In genomic region chr11:102725574-102725973, GRCm38 (mm10) we compare ENCODE assay signal across 10 mouse cellular contexts. TPM values are rescaled to one million over a fixed set of nuclear protein-coding genes. Genes with fewer than 3 reads are reported as not detected.
DNase-seq lines count a peak whose midpoint lies in the region; ATAC-seq and TF ChIP-seq lines count a peak whose summit lies in the region.
"Had no signal": no experiment of that assay in that cellular context is flagged by ENCODE, and none has a peak within 500 bp of the region (broad histone marks: within the 10 kb centered on the region; RNA-seq: fewer than 3 reads in every experiment).

No protein-coding gene starts in this region.

- no peaks in the 10 kb centered on the region for H3K9me3 ChIP-seq in heart, embryonic 10.5 days
- H3K9me3 ChIP-seq in liver, postnatal 0 days (ENCODE audit: low read length), result no peaks in the 10 kb centered on the region
- no peaks in the 10 kb centered on the region for H3K9me3 ChIP-seq in liver, embryonic 11.5 days (ENCODE audit: control insufficient read depth, low read length)
- H3K9me3 ChIP-seq: heart, embryonic 13.5 days; stomach, embryonic 15.5 days had no signal

- intact Hi-C loops in heart, adult 2 months (cut with DNase I), result no loop called here

- no peak for TF ChIP-seq EP300 in heart, adult 2 months (IDR thresholded peaks at IDR 0.05; ENCODE audit: insufficient read depth, low read depth, low read length)
- no peak for TF ChIP-seq EP300 in liver, postnatal 0 days (IDR thresholded peaks at IDR 0.05; ENCODE audit: low read depth)

- TF ChIP-seq POLR2A in heart, adult 2 months (IDR thresholded peaks at IDR 0.05; ENCODE audit: insufficient read depth, low read depth, low read length), result no peak

- H3K27me3 ChIP-seq in heart, adult 2 months (ENCODE audit: control insufficient read depth, insufficient read depth, low read length), result no peaks in the 10 kb centered on the region
- H3K27me3 ChIP-seq in heart, embryonic 10.5 days (ENCODE audit: insufficient read depth, poor library complexity, severe bottlenecking), result no peaks in the 10 kb centered on the region
- H3K27me3 ChIP-seq in liver, postnatal 0 days (ENCODE audit: insufficient read depth, low read length), result peaks cover 4% of the 10 kb centered on the region; the same call in 1 of the 2 replicates
- no peaks in the 10 kb centered on the region for H3K27me3 ChIP-seq in liver, embryonic 11.5 days (replicated peaks; ENCODE audit: control insufficient read depth, insufficient read depth, low read length)
- H3K27me3 ChIP-seq: stomach, embryonic 15.5 days had no signal

- ATAC-seq in liver, postnatal 0 days, result no peak
- no peak for ATAC-seq in liver, embryonic 11.5 days (replicated peaks; ENCODE audit: low FRiP score)
- no peak for ATAC-seq in activated CD4-positive, CD25-positive, alpha-beta regulatory T cell, adult 4 months

- H3K4me1 ChIP-seq in heart, adult 2 months (ENCODE audit: control insufficient read depth, insufficient read depth, low read length), result no peaks in the 10 kb centered on the region
- H3K4me1 ChIP-seq in heart, embryonic 10.5 days, result no peaks in the 10 kb centered on the region
- no peaks in the 10 kb centered on the region for H3K4me1 ChIP-seq in liver, postnatal 0 days (ENCODE audit: insufficient read depth)
- no peaks in the 10 kb centered on the region for H3K4me1 ChIP-seq in liver, embryonic 11.5 days (replicated peaks; ENCODE audit: control insufficient read depth, insufficient read depth, low read length)
- H3K4me1 ChIP-seq: heart, embryonic 13.5 days; stomach, embryonic 15.5 days had no signal

- H3K27ac ChIP-seq in heart, adult 2 months, result no peak overlapping the region
- no peak overlapping the region for H3K27ac ChIP-seq in heart, embryonic 10.5 days
- no peak overlapping the region for H3K27ac ChIP-seq in liver, postnatal 0 days (ENCODE audit: low read depth)
- no peak overlapping the region for H3K27ac ChIP-seq in liver, embryonic 11.5 days (ENCODE audit: low read depth, low read length)
- H3K27ac ChIP-seq: heart, embryonic 13.5 days; stomach, embryonic 15.5 days had no signal

- no peak overlapping the region for H3K9ac ChIP-seq in heart, adult 2 months (ENCODE audit: low read depth, low read length)
- H3K9ac ChIP-seq in liver, postnatal 0 days (replicated peaks), result no peak overlapping the region
- no peak overlapping the region for H3K9ac ChIP-seq in liver, embryonic 11.5 days (ENCODE audit: low read depth, low read length)
- H3K9ac ChIP-seq: heart, embryonic 13.5 days; stomach, embryonic 15.5 days had no signal

- DNase-seq in heart, adult 2 months, result no peak
- DNase-seq in heart, embryonic 10.5 days (ENCODE audit: low spot score), result no peak
- no peak for DNase-seq in liver, postnatal 0 days
- no peak for DNase-seq in liver, embryonic 11.5 days (ENCODE audit: low spot score)
- DNase-seq in R1 (ENCODE audit: low read depth, low spot score), result peak; percentile 74
- DNase-seq in retina, embryonic 14.5 days (ENCODE audit: low spot score), result peak; percentile 45
- DNase-seq in spleen, postnatal 4 days (ENCODE audit: low spot score in 2 of 2), result no peak

- no peaks in the 10 kb centered on the region for H3K79me2 ChIP-seq in heart, adult 2 months (replicated peaks; ENCODE audit: control insufficient read depth, insufficient read depth, low read length)

- TF ChIP-seq CTCF in heart, adult 2 months (IDR thresholded peaks at IDR 0.05), result peak; percentile 43
- peak; percentile 41 for TF ChIP-seq CTCF in liver, postnatal 0 days (IDR thresholded peaks at IDR 0.05; ENCODE audit: low read depth)

- no peaks in the 10 kb centered on the region for H3K36me3 ChIP-seq in heart, adult 2 months (ENCODE audit: control insufficient read depth, insufficient read depth, low read length)
- H3K36me3 ChIP-seq in heart, embryonic 10.5 days, result no peaks in the 10 kb centered on the region
- no peaks in the 10 kb centered on the region for H3K36me3 ChIP-seq in liver, postnatal 0 days (replicated peaks; ENCODE audit: insufficient read depth, low read length)
- H3K36me3 ChIP-seq in liver, embryonic 11.5 days (ENCODE audit: control insufficient read depth, insufficient read depth, low read length), result no peaks in the 10 kb centered on the region
- H3K36me3 ChIP-seq: heart, embryonic 13.5 days; stomach, embryonic 15.5 days had no signal

- 34% methylated on average over 3 of the region's 3 CpGs for WGBS in heart, adult 2 months
- WGBS in heart, embryonic 10.5 days, result 40% methylated on average over 3 of the region's 3 CpGs
- 26% methylated on average over 3 of the region's 3 CpGs for WGBS in liver, postnatal 0 days (ENCODE audit: insufficient replicate concordance)
- WGBS in liver, embryonic 11.5 days, result 32% methylated on average over 3 of the region's 3 CpGs

- H3K4me2 ChIP-seq in liver, postnatal 0 days (ENCODE audit: low read depth, low read length), result no peak overlapping the region
- no peak overlapping the region for H3K4me2 ChIP-seq in liver, embryonic 11.5 days
- H3K4me2 ChIP-seq: heart, embryonic 13.5 days; stomach, embryonic 15.5 days had no signal

- H3K4me3 ChIP-seq in heart, adult 2 months, result no peak overlapping the region
- no peak overlapping the region for H3K4me3 ChIP-seq in heart, embryonic 10.5 days
- no peak overlapping the region for H3K4me3 ChIP-seq in liver, postnatal 0 days (ENCODE audit: low read depth, low read length)
- H3K4me3 ChIP-seq in liver, embryonic 11.5 days (ENCODE audit: low read depth, low read length), result no peak overlapping the region
- H3K4me3 ChIP-seq: heart, embryonic 13.5 days; stomach, embryonic 15.5 days had no signal

RNA-seq across cellular contexts. Expression of gene Ccdc43, which starts 28.0 kb away (rescaled TPM):
- total RNA-seq in heart, adult 2 months (2021), result 10 to 100 TPM; 21.0 to 22.8 TPM
- polyA plus RNA-seq in heart, adult 2 months (2012; rRNA removed), result 6.8 and 12.2 TPM in 2 replicates
- 49.4 and 49.9 TPM in 2 replicates for polyA plus RNA-seq in heart, embryonic 10.5 days (2016; fragmentation: Nextera tagmentation; extraction: Ambion mirVana)
- polyA plus RNA-seq in liver, postnatal 0 days (2015; fragmentation: Nextera tagmentation; extraction: Ambion mirVana), result 9.5 and 9.6 TPM in 2 replicates
- polyA plus RNA-seq in liver, embryonic 11.5 days (2014; fragmentation: Nextera tagmentation; extraction: Ambion mirVana), result 39.9 and 42.5 TPM in 2 replicates
- polyA plus RNA-seq in activated CD4-positive, CD25-positive, alpha-beta regulatory T cell, adult 4 months (2017; shearing (Covaris generic)), result 10 to 100 TPM; 36.5 to 37.9 TPM

RNA-seq across cellular contexts. Expression of gene Adam11, which starts 35.7 kb away (rescaled TPM):
- 1 to 10 TPM; 3.4 to 4.9 TPM for total RNA-seq in heart, adult 2 months (2021)
- polyA plus RNA-seq in heart, adult 2 months (2012; rRNA removed), result 10.1 and 12.5 TPM in 2 replicates
- 6.2 and 7.1 TPM in 2 replicates for polyA plus RNA-seq in heart, embryonic 10.5 days (2016; fragmentation: Nextera tagmentation; extraction: Ambion mirVana)
- polyA plus RNA-seq in liver, postnatal 0 days (2015; fragmentation: Nextera tagmentation; extraction: Ambion mirVana), result 0.20 and 0.22 TPM in 2 replicates
- 1.4 and 2.0 TPM in 2 replicates for polyA plus RNA-seq in liver, embryonic 11.5 days (2014; fragmentation: Nextera tagmentation; extraction: Ambion mirVana)
- not detected for polyA plus RNA-seq in activated CD4-positive, CD25-positive, alpha-beta regulatory T cell, adult 4 months (2017; shearing (Covaris generic))

Comparison
In these comparisons a context has a peak if more than half of its experiments do, and no peak if none do; other contexts are left out.
1. DNase-seq: peak in R1 (single experiment) and retina, embryonic 14.5 days (single experiment); none in heart, adult 2 months (0 of 2), heart, embryonic 10.5 days (single experiment), liver, postnatal 0 days (single experiment), liver, embryonic 11.5 days (single experiment) and spleen, postnatal 4 days (0 of 2).